Mouse (Mus musculus) hindbrain, embryonic 10.5 days (tissue): Measurements from ENCODE around the gene Mrps36. TPM values are rescaled to one million over a fixed set of nuclear protein-coding genes. Genes with fewer than 3 reads are reported as not detected.
"Not testable (repeated sequence)": the region's sequence is repeated elsewhere in the genome, so short reads cannot be mapped to it uniquely, and the experiment has no call there.

Experiments
- DNase-seq: peaks from one replicate; pipeline ENCODE4 v3.0.0-alpha.2; 2017; ENCODE audit warnings: low spot score
- H3K27ac ChIP-seq: fragments of 300-500 bp; sonication (generic); 2 replicates; pipeline ENCODE4 v1.5.1; 2016; ENCODE audit warnings: mild to moderate bottlenecking, moderate library complexity
- H3K27me3 ChIP-seq: fragments of 300-500 bp; sonication (generic); 2 replicates; pipeline ENCODE4 v1.6.1; 2016; ENCODE audit warnings: mild to moderate bottlenecking; ENCODE audit not compliant: poor library complexity, insufficient read depth, severe bottlenecking
- H3K36me3 ChIP-seq: fragments of 300-500 bp; sonication (generic); 2 replicates; pipeline ENCODE4 v1.6.1; 2016; ENCODE audit warnings: mild to moderate bottlenecking, moderate library complexity
- H3K4me1 ChIP-seq: fragments of 300-500 bp; sonication (generic); replicated peaks from 2 replicates; pipeline ENCODE4 v1.6.1; 2016; ENCODE audit warnings: mild to moderate bottlenecking
- H3K4me3 ChIP-seq: fragments of 300-500 bp; sonication (generic); 2 replicates; pipeline ENCODE4 v1.5.1; 2016; ENCODE audit warnings: mild to moderate bottlenecking, moderate library complexity
- H3K9me3 ChIP-seq: fragments of 300-500 bp; sonication (generic); 2 replicates; pipeline ENCODE4 v1.6.1; 2016; ENCODE audit warnings: mild to moderate bottlenecking, moderate library complexity
- WGBS: fragments of 180-500 bp; shearing (Covaris S2); methylation state at CpG from one replicate; pipeline ENCODE4 v1.1.7; 2016; 5-methylcytosine and 5-hydroxymethylcytosine counted together
- polyA plus RNA-seq: library from polyadenylated mRNA; unstranded; fragments of >200 nt; fragmentation: Nextera tagmentation; extraction: Ambion mirVana; gene quantifications from 2 replicates; pipeline ENCODE4 v1.2.1, GENCODE M21; 2016

The Mrps36 gene
- polyA plus RNA-seq, 1 experiment from 2014 or later = 147 TPM

GRCm38 (mm10) chr13:100754186-100754585 is 9.7 kb upstream of the Mrps36 start:
- no peaks in the 10 kb centered on the region for H3K27me3 ChIP-seq
- no peak overlapping the region for H3K27ac ChIP-seq
- no peak for DNase-seq
- no peak overlapping the region for H3K4me3 ChIP-seq
- H3K36me3 ChIP-seq = peaks cover 4% of the 10 kb centered on the region
- 70% methylated on average over 4 of the region's 4 CpGs for WGBS
- no peaks in the 10 kb centered on the region for H3K4me1 ChIP-seq
- H3K9me3 ChIP-seq = 0 out of 2 replicates have a peak, but pooled peaks cover 4% of the 10 kb centered on the region

- H3K4me1 ChIP-seq = no peaks in the 10 kb centered on the region
- DNase-seq = no peak
- WGBS = 84% methylated on average over 6 of the region's 6 CpGs
- H3K27ac ChIP-seq = no peak overlapping the region
- no peaks in the 10 kb centered on the region for H3K27me3 ChIP-seq
- H3K9me3 ChIP-seq = 0 out of 2 replicates have a peak, but pooled peaks cover 4% of the 10 kb centered on the region
- H3K36me3 ChIP-seq = no peaks in the 10 kb centered on the region
- no peak overlapping the region for H3K4me3 ChIP-seq
These were observed 8.6 kb upstream of the Mrps36 start for GRCm38 (mm10) chr13:100753011-100753410.

GRCm38 (mm10) chr13:100752529-100752928 is 8.1 kb upstream of the Mrps36 start:
- WGBS = 92% methylated on average over 8 of the region's 8 CpGs
- no peak overlapping the region for H3K27ac ChIP-seq
- DNase-seq = no peak
- H3K9me3 ChIP-seq = 0 out of 2 replicates have a peak, but pooled peaks cover 4% of the 10 kb centered on the region
- H3K27me3 ChIP-seq = no peaks in the 10 kb centered on the region
- H3K36me3 ChIP-seq = no peaks in the 10 kb centered on the region
- H3K4me3 ChIP-seq = no peak overlapping the region
- H3K4me1 ChIP-seq = no peaks in the 10 kb centered on the region

GRCm38 (mm10) chr13:100751402-100751801 is 6.9 kb upstream of the Mrps36 start:
- Histone ChIP-seq H3K4me3 (no peak overlapping the region), H3K9me3 (0 out of 2 replicates have a peak, but pooled peaks cover 4% of the 10 kb centered on the region), H3K27me3 (no peaks in the 10 kb centered on the region), H3K27ac (no peak overlapping the region), H3K36me3 (no peaks in the 10 kb centered on the region), H3K4me1 (no peaks in the 10 kb centered on the region)
- 90% methylated on average over 3 of the region's 3 CpGs for WGBS
- DNase-seq = no peak

GRCm38 (mm10) chr13:100750799-100751198 is 6.3 kb upstream of the Mrps36 start:
- Histone ChIP-seq H3K27ac (no peak overlapping the region), H3K4me1 (no peaks in the 10 kb centered on the region), H3K9me3 (0 out of 2 replicates have a peak, but pooled peaks cover 4% of the 10 kb centered on the region), H3K36me3 (no peaks in the 10 kb centered on the region), H3K27me3 (no peaks in the 10 kb centered on the region), H3K4me3 (no peak overlapping the region)
- 84% methylated on average over 5 of the region's 5 CpGs for WGBS
- no peak for DNase-seq

- Histone ChIP-seq H3K27me3 (no peaks in the 10 kb centered on the region), H3K4me3 (no peak overlapping the region), H3K36me3 (no peaks in the 10 kb centered on the region), H3K27ac (no peak overlapping the region), H3K4me1 (peaks cover 5% of the 10 kb centered on the region), H3K9me3 (no peaks in the 10 kb centered on the region)
- 46% methylated on average over 8 of the region's 8 CpGs for WGBS
- no peak for DNase-seq
These were observed 4.2 kb upstream of the Mrps36 start for GRCm38 (mm10) chr13:100748638-100749037.

GRCm38 (mm10) chr13:100746090-100746489 is 1.6 kb upstream of the Mrps36 start:
- H3K4me3 ChIP-seq = no peak overlapping the region
- H3K4me1 ChIP-seq = peaks cover 14% of the 10 kb centered on the region
- WGBS = 83% methylated on average over 3 of the region's 3 CpGs
- H3K9me3 ChIP-seq = no peaks in the 10 kb centered on the region
- H3K27me3 ChIP-seq = no peaks in the 10 kb centered on the region
- no peaks in the 10 kb centered on the region for H3K36me3 ChIP-seq
- no peak for DNase-seq
- no peak overlapping the region for H3K27ac ChIP-seq

GRCm38 (mm10) chr13:100743346-100744035 is 968 bp downstream of the Mrps36 start:
- DNase-seq = no peak
- Histone ChIP-seq H3K27ac (peak overlapping the region; percentile 96), H3K36me3 (peaks cover 11% of the 10 kb centered on the region), H3K27me3 (no peaks in the 10 kb centered on the region), H3K4me3 (peak overlapping the region; percentile 78), H3K4me1 (peaks cover 14% of the 10 kb centered on the region), H3K9me3 (no peaks in the 10 kb centered on the region)
- WGBS = 70% methylated on average over 11 of the region's 11 CpGs

GRCm38 (mm10) chr13:100742831-100743230 is 1.6 kb downstream of the Mrps36 start:
- H3K4me3 ChIP-seq = no peak overlapping the region
- DNase-seq = no peak
- H3K27me3 ChIP-seq = no peaks in the 10 kb centered on the region
- H3K27ac ChIP-seq = no peak overlapping the region
- no peaks in the 10 kb centered on the region for H3K9me3 ChIP-seq
- H3K36me3 ChIP-seq = peaks cover 17% of the 10 kb centered on the region
- WGBS = 92% methylated on average over 5 of the region's 5 CpGs
- peaks cover 14% of the 10 kb centered on the region for H3K4me1 ChIP-seq

GRCm38 (mm10) chr13:100732756-100733155 is 11.7 kb downstream of the Mrps36 start:
- 95% methylated on average over 2 of the region's 2 CpGs for WGBS
- no peak for DNase-seq
- Histone ChIP-seq H3K36me3 (peaks cover 43% of the 10 kb centered on the region), H3K4me3 (no peak overlapping the region), H3K27ac (no peak overlapping the region), H3K27me3 (no peaks in the 10 kb centered on the region), H3K4me1 (peaks cover 14% of the 10 kb centered on the region), H3K9me3 (no peaks in the 10 kb centered on the region)

GRCm38 (mm10) chr13:100731462-100732046 is 12.9 kb downstream of the Mrps36 start:
- Histone ChIP-seq H3K4me3 (0 out of 2 replicates have a peak overlapping the region, but pooled peaks have one; percentile 92), H3K27ac (peak overlapping the region; percentile 94), H3K4me1 (peaks cover 14% of the 10 kb centered on the region), H3K36me3 (peaks cover 48% of the 10 kb centered on the region)
- H3K9me3 ChIP-seq, DNase-seq, H3K27me3 ChIP-seq: not testable (repeated sequence)
- 91% methylated on average over 6 of the region's 6 CpGs for WGBS

GRCm38 (mm10) chr13:100730861-100731176 is 13.6 kb downstream of the Mrps36 start, which contains the start of gene Cdk7:
Gene Cdk7 (minus strand): TSS chr13:100730939.
- Histone ChIP-seq H3K36me3 (peaks cover 47% of the 10 kb centered on the region), H3K4me1 (peaks cover 14% of the 10 kb centered on the region), H3K4me3 (peak within 1 kb of the TSS; percentile 92), H3K27ac (peak within 1 kb of the TSS; percentile 94), H3K27me3 (no peaks in the 10 kb centered on the region), H3K9me3 (no peaks in the 10 kb centered on the region)
- peak; percentile 94 for DNase-seq
- under 1% methylated on average over 19 of the region's 19 CpGs for WGBS

GRCm38 (mm10) chr13:100730153-100730860 is 14.2 kb downstream of the Mrps36 start:
- peak overlapping the region; percentile 94 for H3K27ac ChIP-seq
- no peaks in the 10 kb centered on the region for H3K27me3 ChIP-seq
- peaks cover 48% of the 10 kb centered on the region for H3K36me3 ChIP-seq
- peaks cover 14% of the 10 kb centered on the region for H3K4me1 ChIP-seq
- WGBS = 2% methylated on average over 30 of the region's 30 CpGs
- DNase-seq = no peak
- H3K4me3 ChIP-seq = peak overlapping the region; percentile 92
- no peaks in the 10 kb centered on the region for H3K9me3 ChIP-seq
